Mouse (Mus musculus) embryonic fibroblast, embryonic 13.5 days (primary cell): ENCODE measurements around the gene Diaph3. TPM values are rescaled to one million over a fixed set of nuclear protein-coding genes. Genes with fewer than 3 reads are reported as not detected.
"Not testable (repeated sequence)": the region's sequence is repeated elsewhere in the genome, so short reads cannot be mapped to it uniquely, and the experiment has no call there.

Source experiments
- H3K27ac ChIP-seq: 2 replicates; pipeline ENCODE4 v1.5.1; 2012; ENCODE audit warnings: low read length, control low read depth, inconsistent platforms; ENCODE audit not compliant: insufficient read depth
- H3K4me1 ChIP-seq: 2 replicates; pipeline ENCODE4 v1.6.1; 2011; ENCODE audit warnings: low read length; ENCODE audit not compliant: control insufficient read depth, insufficient read depth
- H3K4me3 ChIP-seq: 2 replicates; pipeline ENCODE4 v1.5.1; 2011; ENCODE audit warnings: mild to moderate bottlenecking, control low read depth, low read length; ENCODE audit not compliant: insufficient read depth
- CTCF ChIP-seq: IDR thresholded peaks from 2 replicates; pipeline ENCODE4 v1.5.1; 2011; ENCODE audit warnings: mild to moderate bottlenecking, control low read depth, low read length, moderate library complexity, borderline replicate concordance; ENCODE audit not compliant: insufficient read depth
- POLR2A ChIP-seq: IDR thresholded peaks from 2 replicates; pipeline ENCODE4 v1.6.1; 2011; ENCODE audit warnings: low read depth, mild to moderate bottlenecking, control low read depth, low read length, moderate library complexity
- polyA plus RNA-seq: library from polyadenylated mRNA; stranded (reverse); fragments of >200 nt; gene quantifications from 2 replicates; pipeline ENCODE4 v1.2.4, GENCODE M21; 2011; ENCODE audit warnings: low read depth; ENCODE audit not compliant: missing spikeins, insufficient read length

The Diaph3 gene
- polyA plus RNA-seq, 1 experiment: 37.8 TPM

DNA sequence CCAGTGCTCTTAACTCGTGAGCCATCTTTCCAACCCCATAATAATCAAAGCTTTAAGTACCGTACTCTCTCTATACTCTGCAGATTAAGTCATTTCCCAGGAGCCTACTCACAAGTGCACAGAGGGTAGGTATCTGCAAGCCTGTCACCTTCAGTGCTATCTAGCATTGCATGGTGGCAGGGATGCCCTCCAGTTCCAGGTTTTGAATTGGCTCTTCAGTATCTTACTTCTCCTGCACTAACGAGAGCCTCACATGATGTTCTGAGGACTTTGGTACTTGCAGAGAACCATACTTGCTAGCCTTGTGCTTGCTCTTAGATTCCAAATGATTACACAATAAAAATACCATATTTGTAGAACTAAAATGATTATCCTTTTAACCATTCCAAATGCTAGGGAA lies 420.0 kb downstream of the Diaph3 start:
- Histone ChIP-seq H3K4me1 (no peaks in the 10 kb centered on the region), H3K27ac (no peak overlapping the region), H3K4me3 (no peak overlapping the region)
- no peak for TF ChIP-seq POLR2A

DNA sequence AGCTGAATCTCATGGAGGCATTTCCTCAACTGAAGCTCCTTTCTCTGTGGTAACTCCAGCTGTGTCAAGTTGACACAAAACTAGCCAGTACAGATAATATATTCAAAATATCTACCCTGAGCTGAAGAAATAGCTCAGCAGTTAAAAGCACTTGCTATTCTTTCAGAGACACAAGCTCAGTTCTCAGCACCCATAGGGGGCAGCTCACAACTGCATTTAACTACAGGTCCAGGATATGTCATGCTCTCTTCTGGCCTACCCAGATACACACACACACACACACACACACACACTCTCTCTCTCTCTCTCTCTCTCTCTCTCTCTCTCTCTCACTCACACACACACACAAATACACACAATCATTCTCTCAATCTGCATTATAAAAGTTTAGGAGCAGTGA lies 420.6 kb downstream of the Diaph3 start:
- not testable (repeated sequence) for H3K4me3 ChIP-seq, H3K4me1 ChIP-seq, H3K27ac ChIP-seq

DNA sequence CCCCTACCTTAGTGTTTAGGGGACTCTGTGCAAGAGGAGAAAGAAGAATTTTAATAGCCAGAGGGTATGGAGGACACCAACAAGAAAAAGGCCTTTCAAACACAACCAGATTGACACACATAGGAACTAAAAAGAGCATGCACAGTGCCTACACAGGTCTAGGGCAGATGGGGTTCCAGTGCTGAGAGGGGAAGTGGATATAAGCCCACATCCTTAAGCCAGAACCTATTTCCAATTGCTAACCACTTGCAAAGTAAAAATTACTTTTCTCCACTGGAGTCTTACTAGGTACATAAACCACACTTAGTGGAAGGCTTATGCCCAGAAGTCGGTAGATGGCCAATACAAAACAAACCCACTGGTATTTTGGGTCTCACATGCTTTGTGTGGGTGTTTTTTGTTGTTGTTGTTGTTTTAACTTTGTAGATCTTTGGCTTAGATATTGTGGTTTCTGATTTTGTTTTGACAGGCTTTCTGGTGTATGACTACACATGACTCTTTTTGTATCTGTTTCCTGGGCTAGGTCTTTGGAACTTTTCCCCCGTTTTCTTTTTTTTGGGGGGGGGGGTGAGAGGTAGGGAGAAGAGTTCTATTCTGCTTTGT lies 426.8 kb downstream of the Diaph3 start:
- H3K4me3 ChIP-seq: no peak overlapping the region
- no peaks in the 10 kb centered on the region for H3K4me1 ChIP-seq
- no peak overlapping the region for H3K27ac ChIP-seq
- TF ChIP-seq CTCF (no peak), POLR2A (no peak)

DNA sequence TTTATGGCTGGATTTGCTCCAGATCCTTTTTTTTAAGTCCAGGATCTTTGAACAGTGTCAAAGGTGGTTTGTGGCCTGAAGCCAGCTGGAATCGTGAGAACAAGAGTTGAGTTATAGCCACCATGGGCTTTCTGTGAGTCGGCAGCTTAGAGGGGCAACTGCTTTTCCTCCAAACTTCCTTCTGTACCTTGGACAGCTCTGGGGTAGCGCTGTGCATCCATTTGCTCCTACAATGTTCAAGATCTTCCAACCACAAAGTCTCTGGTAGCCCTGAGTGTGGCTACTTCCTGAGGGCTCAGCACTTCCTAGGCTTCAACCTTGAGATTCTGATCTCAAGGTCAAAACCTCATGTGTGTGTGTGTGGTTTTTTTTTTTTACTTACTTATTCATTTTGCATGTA lies 437.0 kb downstream of the Diaph3 start:
- no peaks in the 10 kb centered on the region for H3K4me1 ChIP-seq
- no peak overlapping the region for H3K27ac ChIP-seq
- TF ChIP-seq POLR2A: no peak
- no peak overlapping the region for H3K4me3 ChIP-seq

DNA sequence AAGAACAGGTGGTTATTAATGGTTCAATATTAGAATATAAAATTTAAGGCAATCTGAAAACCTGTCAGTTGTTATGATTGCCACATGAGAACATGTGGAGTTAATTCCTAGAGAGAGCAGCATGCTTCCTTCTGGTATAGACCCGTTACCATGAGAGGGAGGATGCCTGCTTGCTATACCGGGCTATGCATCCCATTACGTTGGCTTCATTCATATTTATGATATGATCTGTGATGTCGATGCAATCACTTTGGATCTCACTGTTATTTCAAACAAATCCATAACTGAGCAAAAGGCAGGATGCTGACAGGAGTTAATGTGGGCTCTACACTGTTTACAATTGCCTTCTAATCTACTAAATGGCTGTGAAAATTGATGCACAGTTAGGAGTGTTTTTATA lies 439.9 kb downstream of the Diaph3 start:
- H3K4me3 ChIP-seq: no peak overlapping the region
- H3K4me1 ChIP-seq: no peaks in the 10 kb centered on the region
- H3K27ac ChIP-seq: no peak overlapping the region
- TF ChIP-seq CTCF (no peak), POLR2A (no peak)

DNA sequence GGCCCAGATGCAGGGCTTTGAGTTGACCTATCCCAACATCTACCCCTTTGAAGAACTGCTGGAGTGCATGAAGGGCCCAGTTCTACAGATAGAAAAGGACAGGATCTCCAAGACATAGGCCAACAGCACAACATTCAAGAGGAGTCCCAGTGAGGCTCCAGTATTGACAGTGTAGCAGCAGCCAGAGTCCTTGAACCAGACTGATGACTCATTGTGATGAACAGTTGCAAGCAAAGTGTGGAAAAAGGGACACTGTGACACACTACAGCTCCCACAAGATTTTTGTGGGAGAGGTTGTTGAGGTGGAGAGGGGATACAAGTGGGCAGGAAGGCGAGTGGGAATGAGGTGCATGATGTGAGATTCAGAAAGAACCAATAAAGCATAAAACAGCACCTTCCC lies 443.1 kb downstream of the Diaph3 start:
- no peak overlapping the region for H3K4me3 ChIP-seq
- no peaks in the 10 kb centered on the region for H3K4me1 ChIP-seq
- no peak overlapping the region for H3K27ac ChIP-seq
- TF ChIP-seq CTCF: no peak
- no peak for TF ChIP-seq POLR2A

DNA sequence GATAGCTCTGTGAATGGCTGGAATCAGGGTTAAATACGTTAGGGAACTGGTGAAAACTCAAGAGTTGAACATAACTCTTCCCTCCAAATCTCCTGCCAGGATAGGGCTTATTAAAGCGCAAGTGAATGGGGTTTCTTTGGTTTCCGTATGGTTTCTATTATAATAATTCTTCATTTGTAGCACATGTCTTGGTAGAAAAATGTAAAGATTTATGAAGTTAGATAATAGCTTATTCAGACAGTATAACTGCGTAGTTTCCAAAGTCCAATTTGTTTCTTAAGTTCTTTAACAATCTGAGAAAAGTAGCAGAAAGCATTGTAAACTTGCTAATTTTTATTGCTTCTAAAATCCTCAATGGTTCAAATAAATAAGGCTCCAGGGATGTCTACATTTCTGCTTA lies 448.3 kb downstream of the Diaph3 start:
- no peak overlapping the region for H3K27ac ChIP-seq
- H3K4me3 ChIP-seq: no peak overlapping the region
- TF ChIP-seq CTCF: no peak
- TF ChIP-seq POLR2A: no peak
- no peaks in the 10 kb centered on the region for H3K4me1 ChIP-seq

DNA sequence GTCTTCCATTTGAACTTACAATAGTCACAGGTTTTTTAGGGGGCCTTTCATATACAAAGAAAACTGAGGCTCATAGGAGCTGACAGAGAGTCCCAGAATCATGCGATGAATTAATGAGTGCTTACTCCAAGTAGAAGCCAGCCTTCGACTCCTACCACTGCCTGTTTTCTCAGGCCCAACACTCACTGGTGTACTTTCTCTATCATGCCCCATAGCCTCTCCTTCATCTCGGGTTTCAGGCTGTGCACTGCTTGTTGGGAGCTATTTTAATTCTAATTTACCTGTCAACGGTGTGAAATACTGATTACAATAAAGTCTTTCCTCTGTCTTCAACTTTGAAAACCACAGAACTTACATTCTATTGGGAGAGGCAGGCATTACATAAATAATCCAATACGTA lies 449.7 kb downstream of the Diaph3 start:
- Histone ChIP-seq H3K4me1 (no peaks in the 10 kb centered on the region), H3K27ac (no peak overlapping the region), H3K4me3 (no peak overlapping the region)
- no peak for TF ChIP-seq POLR2A

DNA sequence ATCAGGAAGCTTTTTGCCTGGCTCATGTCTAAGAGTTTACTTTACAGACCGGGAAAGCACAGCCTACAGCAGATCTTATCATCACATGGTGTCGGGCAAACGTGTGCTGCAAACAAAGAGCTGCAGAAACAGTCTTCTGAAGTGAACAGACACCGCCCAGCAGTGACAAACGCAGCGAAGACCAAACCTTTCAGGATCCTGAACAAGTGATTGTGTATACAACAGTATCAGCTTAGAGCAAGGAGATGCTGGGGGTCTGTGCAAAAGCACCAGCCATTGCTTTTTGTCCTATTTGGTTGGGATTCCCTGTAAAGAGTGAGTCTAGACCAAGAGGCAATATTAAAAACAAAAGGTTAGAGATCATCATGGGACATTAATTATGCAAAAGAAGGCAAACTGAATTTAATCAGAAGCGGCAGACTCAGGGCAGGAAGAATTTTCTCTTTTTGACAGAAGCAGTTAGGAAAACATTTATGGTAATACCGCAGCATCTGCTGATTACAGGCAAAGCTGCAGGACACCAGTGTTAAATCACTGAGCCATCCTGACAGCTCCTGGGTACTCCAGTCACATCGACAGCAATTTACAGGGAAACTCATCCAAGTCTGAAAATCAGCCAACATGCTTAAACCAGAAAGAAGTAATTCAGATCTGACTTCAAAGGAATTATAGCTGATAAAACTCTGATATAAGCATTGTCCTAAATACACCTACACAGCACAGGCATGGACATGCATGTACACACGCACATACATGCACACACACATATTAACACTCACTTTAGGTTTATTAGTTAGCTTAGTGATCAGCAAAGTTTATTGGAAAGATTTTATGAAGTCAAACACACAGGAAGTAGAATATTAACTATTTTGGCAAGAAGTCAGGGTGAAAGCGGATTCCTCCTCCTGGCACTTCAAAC lies 456.2 kb downstream of the Diaph3 start:
- no peak for TF ChIP-seq POLR2A
- no peak for TF ChIP-seq CTCF
- no peaks in the 10 kb centered on the region for H3K4me1 ChIP-seq
- H3K27ac ChIP-seq: no peak overlapping the region
- H3K4me3 ChIP-seq: no peak overlapping the region

DNA sequence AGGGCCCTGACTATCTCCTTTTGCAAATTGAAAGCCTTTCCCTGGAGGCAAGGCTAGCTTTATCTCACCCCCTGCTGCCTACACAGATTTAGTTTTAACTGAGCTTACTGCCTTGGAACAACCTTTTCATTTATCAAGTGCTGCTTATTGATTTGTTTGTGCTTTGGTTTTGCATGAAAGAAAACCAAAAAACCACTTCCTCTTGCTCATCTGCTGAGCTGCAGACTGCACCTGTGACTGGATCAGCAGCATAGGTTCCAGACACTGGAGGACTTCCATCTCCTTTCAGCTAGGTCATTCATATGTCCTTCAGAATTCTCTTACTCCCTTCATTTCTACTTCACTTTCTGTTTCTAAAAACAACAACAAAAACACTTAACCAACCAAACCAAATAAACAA lies 459.1 kb downstream of the Diaph3 start:
- no peak for TF ChIP-seq CTCF
- TF ChIP-seq POLR2A: no peak
- Histone ChIP-seq H3K27ac (no peak overlapping the region), H3K4me1 (no peaks in the 10 kb centered on the region), H3K4me3 (no peak overlapping the region)

DNA sequence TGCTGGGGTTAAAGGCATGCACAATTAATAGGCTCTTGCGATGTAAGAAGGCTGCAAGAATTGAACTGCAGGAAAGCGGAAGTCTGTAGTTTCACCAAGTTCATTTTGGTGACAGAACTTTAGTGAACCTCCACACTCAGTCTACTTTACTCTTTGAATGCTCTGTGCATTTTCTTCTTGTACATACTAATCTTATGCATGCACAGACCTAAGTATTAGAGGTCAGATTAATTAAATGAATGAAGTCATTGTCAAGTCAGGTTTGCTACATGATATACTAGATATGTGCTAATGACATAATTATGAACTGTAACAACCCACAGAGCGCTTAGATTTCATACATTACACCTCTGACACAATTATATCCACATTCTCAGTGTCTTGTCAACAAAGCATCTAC lies 462.0 kb downstream of the Diaph3 start:
- Histone ChIP-seq H3K4me1 (no peaks in the 10 kb centered on the region), H3K27ac (no peak overlapping the region), H3K4me3 (no peak overlapping the region)
- TF ChIP-seq CTCF (no peak), POLR2A (no peak)
